Mouse (Mus musculus) CH12.LX (cell line): ENCODE results near the gene Rab21. TPM values are rescaled to one million over a fixed set of nuclear protein-coding genes. Genes with fewer than 3 reads are reported as not detected.
A peak's percentile ranks its signal among the peaks of the same experiment; 100 is the strongest.

Experiments
- DNase-seq: peaks from one replicate; pipeline ENCODE4 v3.0.0-alpha.2; 2013; ENCODE audit errors: extremely low read depth
- H3K27ac ChIP-seq: 2 replicates; pipeline ENCODE4 v1.5.1; 2012; ENCODE audit warnings: low read depth, mild to moderate bottlenecking, control low read depth, moderate library complexity; ENCODE audit not compliant: insufficient read depth
- H3K27me3 ChIP-seq: replicated peaks from 2 replicates; pipeline ENCODE3; 2012; ENCODE audit warnings: inconsistent platforms
- H3K36me3 ChIP-seq, 2 experiments: replicated peaks in 1 of 2; 2 replicates each; pipeline versions ENCODE3 to v1.6.1; 2012; ENCODE audit warnings: inconsistent platforms in 1 of 2, low read length in 1 of 2, mild to moderate bottlenecking in 1 of 2, mixed read lengths in 1 of 2, moderate library complexity in 1 of 2; ENCODE audit not compliant: control insufficient read depth in 1 of 2, insufficient read depth in 1 of 2
- H3K4me1 ChIP-seq, 2 experiments: 2 replicates each; pipeline ENCODE4 v1.6.1; 2012; ENCODE audit warnings: inconsistent platforms in 1 of 2, moderate library complexity in 1 of 2; ENCODE audit not compliant: insufficient read depth in 2 of 2, control insufficient read depth in 1 of 2
- H3K4me2 ChIP-seq: 2 replicates; pipeline ENCODE4 v1.6.1; 2012; ENCODE audit warnings: low read depth, mild to moderate bottlenecking, control low read depth; ENCODE audit not compliant: poor library complexity, insufficient read depth, severe bottlenecking
- H3K4me3 ChIP-seq, 3 experiments: fragments of 150-350 bp in 1 of 3; sonication (generic) in 1 of 3; replicated peaks in 1 of 3; 2 replicates each; pipeline versions ENCODE3 to v1.5.1; 2011 to 2012; ENCODE audit warnings: low read depth in 2 of 3, low read length in 2 of 3, mild to moderate bottlenecking in 2 of 3, moderate library complexity in 2 of 3, control low read depth in 1 of 3, improper control_type of control experiment in 1 of 3, inconsistent platforms in 1 of 3, mixed read lengths in 1 of 3; ENCODE audit not compliant: poor library complexity in 1 of 3
- H3K79me2 ChIP-seq: replicated peaks from 2 replicates; pipeline ENCODE4 v1.6.1; 2012; ENCODE audit warnings: mild to moderate bottlenecking, moderate library complexity; ENCODE audit not compliant: control insufficient read depth, poor library complexity, insufficient read depth, severe bottlenecking; ENCODE audit errors: extremely low read depth
- H3K9ac ChIP-seq: 2 replicates; pipeline ENCODE4 v1.6.1; 2012; ENCODE audit warnings: low read depth, mild to moderate bottlenecking, control low read depth, moderate library complexity; ENCODE audit not compliant: insufficient read depth
- H3K9me3 ChIP-seq: replicated peaks from 2 replicates; pipeline ENCODE3; 2012; ENCODE audit warnings: low read length, inconsistent platforms, mixed read lengths
- BHLHE40 ChIP-seq: IDR thresholded peaks from 2 replicates; pipeline ENCODE4 v1.6.1; 2011; ENCODE audit warnings: mild to moderate bottlenecking, low read depth, low read length, improper control_type of control experiment
- CHD1 ChIP-seq: IDR thresholded peaks from 2 replicates; pipeline ENCODE4 v1.6.1; 2012; ENCODE audit warnings: low read depth, low read length, improper control_type of control experiment, inconsistent platforms
- CHD2 ChIP-seq: IDR thresholded peaks from 2 replicates; pipeline ENCODE4 v1.6.1; 2011; ENCODE audit warnings: low read length, improper control_type of control experiment
- ELF1 ChIP-seq: IDR thresholded peaks from 2 replicates; pipeline ENCODE4 v1.6.1; 2014; ENCODE audit warnings: low read depth, mild to moderate bottlenecking, inconsistent platforms, low read length, improper control_type of control experiment
- EP300 ChIP-seq: IDR thresholded peaks from 2 replicates; pipeline ENCODE4 v1.6.1; 2011; ENCODE audit warnings: low read length, improper control_type of control experiment
- JUN ChIP-seq: IDR thresholded peaks from 2 replicates; pipeline ENCODE4 v1.6.1; 2011; ENCODE audit warnings: low read depth, mild to moderate bottlenecking, low read length, improper control_type of control experiment, moderate library complexity; ENCODE audit not compliant: insufficient read depth
- JUND ChIP-seq: conservative IDR thresholded peaks from 2 replicates; pipeline ENCODE4 v1.6.1; 2011; ENCODE audit warnings: low read depth, low read length, improper control_type of control experiment
- MAFK ChIP-seq: IDR thresholded peaks from 2 replicates; pipeline ENCODE4 v1.6.1; 2011; ENCODE audit warnings: low read length, improper control_type of control experiment; ENCODE audit not compliant: insufficient replicate concordance
- MAX ChIP-seq: IDR thresholded peaks from 2 replicates; pipeline ENCODE4 v1.6.1; 2011; ENCODE audit warnings: low read length, improper control_type of control experiment
- MYC ChIP-seq: IDR thresholded peaks from 2 replicates; pipeline ENCODE4 v1.6.1; 2011; ENCODE audit warnings: low read depth, mild to moderate bottlenecking, improper control_type of control experiment, low read length
- NELFE ChIP-seq: IDR thresholded peaks from 2 replicates; pipeline ENCODE4 v1.6.1; 2011; ENCODE audit warnings: low read depth, low read length, improper control_type of control experiment
- PAX5 ChIP-seq: IDR thresholded peaks from 2 replicates; pipeline ENCODE4 v1.6.1; 2012; ENCODE audit warnings: low read length, inconsistent platforms, mixed read lengths
- POLR2A ChIP-seq: IDR thresholded peaks from 2 replicates; pipeline ENCODE4 v1.6.1; 2011; ENCODE audit warnings: low read depth, mild to moderate bottlenecking, improper control_type of control experiment, low read length
- POLR2AphosphoS2 ChIP-seq: IDR thresholded peaks from 2 replicates; pipeline ENCODE4 v1.6.1; 2011; ENCODE audit warnings: low read depth, low read length, improper control_type of control experiment
- RCOR1 ChIP-seq: conservative IDR thresholded peaks from 2 replicates; pipeline ENCODE4 v1.6.1; 2012; ENCODE audit warnings: low read depth, mild to moderate bottlenecking, inconsistent platforms, low read length, improper control_type of control experiment
- SIN3A ChIP-seq: IDR thresholded peaks from 2 replicates; pipeline ENCODE4 v1.6.1; 2012; ENCODE audit warnings: low read length, improper control_type of control experiment, inconsistent platforms
- TBP ChIP-seq: conservative IDR thresholded peaks from 2 replicates; pipeline ENCODE4 v1.6.1; 2011; ENCODE audit warnings: low read depth, low read length, improper control_type of control experiment
- TCF12 ChIP-seq: IDR thresholded peaks from 2 replicates; pipeline ENCODE4 v1.6.1; 2014; ENCODE audit warnings: low read depth, mild to moderate bottlenecking, inconsistent platforms, low read length, improper control_type of control experiment
- ZNF384 ChIP-seq: IDR thresholded peaks from 2 replicates; pipeline ENCODE4 v1.6.1; 2012; ENCODE audit warnings: low read depth, low read length, improper control_type of control experiment, inconsistent platforms
- dilution Hi-C: fragments of 300-500 bp; cut with MboI; formaldehyde crosslinking; loops from 2 replicates; pipeline ENCODE4 v1.14.3; 2020; ENCODE audit warnings: low sequenced_read_pairs; ENCODE audit not compliant: extremely low pct_unique_long_range_greater_than_20kb, extremely low pct_ligation_motif_present
- in situ Hi-C: fragments of 300-500 bp; cut with MboI; formaldehyde crosslinking; loops from 3 replicates; pipeline ENCODE4 v1.14.3; 2019; ENCODE audit warnings: low sequenced_read_pairs, low pct_ligation_motif_present, low pct_unique_long_range_greater_than_20kb, mixed read lengths
- polyA plus RNA-seq: library from polyadenylated mRNA; unstranded; fragments of >175 nt; gene quantifications from 2 replicates; pipeline ENCODE4 v1.2.1, GENCODE M21; 2012; ENCODE audit warnings: low read depth; ENCODE audit not compliant: insufficient read length
- total RNA-seq, 2 experiments: library from RNA; depleted of rRNA; stranded (reverse); fragments of 300-350 nt in 1 of 2; fragments of >200 nt in 1 of 2; gene quantifications; 2 replicates each; pipeline ENCODE4 v1.2.3; 2012 to 2014

The Rab21 gene
- total and polyA plus RNA-seq, 3 experiments: 55.6 to 58.4 (median 57.4) TPM

DNA sequence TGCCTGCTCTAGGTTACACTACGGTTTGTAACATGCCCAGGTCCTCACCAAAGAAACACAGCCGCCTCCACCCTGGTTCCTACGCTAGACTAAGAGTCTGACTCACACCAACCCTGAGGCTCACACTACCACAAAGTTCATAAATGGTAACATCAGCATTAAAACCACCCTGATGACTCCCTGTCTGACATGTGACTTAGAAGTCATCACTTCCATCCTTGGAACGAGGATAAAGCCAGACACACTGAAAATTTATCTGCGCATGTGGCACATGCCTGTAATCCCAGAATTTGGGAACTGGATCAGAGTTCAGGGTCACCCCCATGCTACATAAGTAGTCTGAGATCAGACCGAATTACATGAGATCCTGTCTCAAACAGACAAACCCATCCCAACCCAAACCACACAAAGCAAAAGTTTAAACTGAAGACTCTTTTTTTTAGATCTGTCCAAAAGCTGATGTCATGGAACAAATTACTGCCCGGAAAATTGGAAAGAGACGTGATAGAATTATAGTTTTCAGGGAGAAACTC is 17.1 kb upstream of the Rab21 start:
- DNase-seq: peak; percentile 72
- Histone ChIP-seq H3K27me3 (no peaks in the 10 kb centered on the region), H3K36me3 (peaks cover 0 to 4% of the 10 kb centered on the region in 2 experiments), H3K9ac (peak overlapping the region; percentile 87), H3K4me1 (peaks cover 26 to 67% of the 10 kb centered on the region in 2 experiments), H3K9me3 (no peaks in the 10 kb centered on the region), H3K79me2 (0 out of 2 replicates have a peak, but pooled peaks cover 3% of the 10 kb centered on the region), H3K4me3 (peak overlapping the region; percentile 31 to 42 (median 34)), H3K27ac (peak overlapping the region; percentile 100), H3K4me2 (peak overlapping the region; percentile 96)
- dilution Hi-C loops (no loop called here), in situ Hi-C loops (loop anchor here (5.0 kb wide), 1 partner anchor 55 kb away; no protein-coding TSS in a partner anchor)
- TF ChIP-seq JUND (peak; percentile 60; the same call in 1 of the 2 replicates), TCF12 (peak; percentile 21; the same call in 1 of the 2 replicates), ELF1 (0 out of 2 replicates have a peak, but pooled peaks have one; percentile 19), MYC (peak; percentile 35; the same call in 1 of the 2 replicates), RCOR1 (no peak), NELFE (no peak; the same call in 1 of the 2 replicates), EP300 (0 out of 2 replicates have a peak, but pooled peaks have one; percentile 5), CHD1 (no peak), TBP (peak; percentile 58), POLR2A (peak; percentile 56), ZNF384 (peak; percentile 87), BHLHE40 (peak; percentile 41), JUN (peak; percentile 79), CHD2 (peak; percentile 37), SIN3A (no peak), MAX (0 out of 2 replicates have a peak, but pooled peaks have one; percentile 49), MAFK (peak; percentile 47; the same call in 1 of the 2 replicates)

DNA sequence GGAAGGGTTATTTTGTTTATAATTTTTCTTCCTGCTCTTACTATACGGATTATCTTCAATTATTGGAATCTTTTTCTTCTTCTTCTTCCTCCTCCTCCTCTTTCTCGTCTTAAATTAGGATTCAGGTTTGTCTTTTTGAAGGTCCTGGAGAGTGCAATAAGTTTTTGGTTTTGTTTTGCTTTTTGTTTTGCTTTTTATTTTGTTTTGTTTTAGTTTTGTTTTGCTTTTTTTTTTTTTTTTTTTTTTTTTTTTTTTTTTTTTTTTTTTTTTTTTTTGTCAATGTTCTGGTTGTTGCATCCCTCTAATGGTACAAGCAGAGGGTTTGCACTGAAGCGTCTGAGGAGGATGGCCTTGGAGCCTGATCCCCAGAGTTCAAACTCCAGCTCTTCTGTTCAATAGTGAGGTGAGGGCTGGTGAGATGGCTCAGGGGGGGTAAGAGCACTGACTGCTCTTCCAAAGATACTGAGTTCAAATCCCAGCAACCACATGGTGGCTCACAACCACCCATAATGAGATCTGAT is 13.7 kb upstream of the Rab21 start:
- no peaks in the 10 kb centered on the region for H3K36me3 ChIP-seq
- no peak overlapping the region for H3K4me2 ChIP-seq
- no peak overlapping the region for H3K9ac ChIP-seq
- dilution Hi-C loops: no loop called here
- in situ Hi-C loops: no loop called here
- no peak for DNase-seq
- no peaks in the 10 kb centered on the region for H3K9me3 ChIP-seq
- H3K4me3 ChIP-seq: no peak overlapping the region
- TF ChIP-seq ZNF384: peak; percentile 94
- TF ChIP-seq POLR2AphosphoS2: no peak
- TF ChIP-seq SIN3A: no peak
- no peak for TF ChIP-seq PAX5
- peaks cover 19 to 53% of the 10 kb centered on the region in 2 experiments for H3K4me1 ChIP-seq
- no peaks in the 10 kb centered on the region for H3K27me3 ChIP-seq
- no peak overlapping the region for H3K27ac ChIP-seq
- H3K79me2 ChIP-seq: no peaks in the 10 kb centered on the region
